Mouse (Mus musculus) myocyte (in vitro differentiated cells): ENCODE results near the gene Gm21969.

Source experiments
- CEBPB ChIP-seq: IDR thresholded peaks from 2 replicates; pipeline ENCODE4 v1.6.1; 2011; ENCODE audit warnings: mild to moderate bottlenecking, moderate library complexity; ENCODE audit not compliant: poor library complexity, insufficient read depth, severe bottlenecking
- E2F4 ChIP-seq: IDR thresholded peaks from one replicate; pipeline ENCODE4 v1.6.1; 2011; ENCODE audit warnings: mild to moderate bottlenecking, control low read depth, moderate library complexity; ENCODE audit not compliant: insufficient read depth
- MYOD1 ChIP-seq, 3 experiments: IDR thresholded peaks; one replicate each; pipeline ENCODE4 v1.6.1; 2011; ENCODE audit warnings: control low read depth in 2 of 3, low read depth in 2 of 3, mild to moderate bottlenecking in 2 of 3, moderate library complexity in 1 of 3; ENCODE audit not compliant: insufficient read length in 2 of 3, control insufficient read depth in 1 of 3
- POLR2A ChIP-seq: IDR thresholded peaks from one replicate; pipeline ENCODE4 v1.6.1; 2011; ENCODE audit warnings: low read depth, mild to moderate bottlenecking, control low read depth, moderate library complexity; ENCODE audit not compliant: insufficient read length
- POLR2AphosphoS2 ChIP-seq: IDR thresholded peaks from one replicate; pipeline ENCODE4 v1.6.1; 2011; ENCODE audit warnings: low read depth, control low read depth; ENCODE audit not compliant: insufficient read length
- TCF12 ChIP-seq: IDR thresholded peaks from one replicate; pipeline ENCODE4 v1.6.1; 2011; ENCODE audit warnings: mild to moderate bottlenecking, control low read depth; ENCODE audit not compliant: poor library complexity, insufficient read depth, severe bottlenecking
- USF1 ChIP-seq: IDR thresholded peaks from one replicate; pipeline ENCODE4 v1.6.1; 2011; ENCODE audit warnings: low read depth, mild to moderate bottlenecking, control low read depth, moderate library complexity

DNA sequence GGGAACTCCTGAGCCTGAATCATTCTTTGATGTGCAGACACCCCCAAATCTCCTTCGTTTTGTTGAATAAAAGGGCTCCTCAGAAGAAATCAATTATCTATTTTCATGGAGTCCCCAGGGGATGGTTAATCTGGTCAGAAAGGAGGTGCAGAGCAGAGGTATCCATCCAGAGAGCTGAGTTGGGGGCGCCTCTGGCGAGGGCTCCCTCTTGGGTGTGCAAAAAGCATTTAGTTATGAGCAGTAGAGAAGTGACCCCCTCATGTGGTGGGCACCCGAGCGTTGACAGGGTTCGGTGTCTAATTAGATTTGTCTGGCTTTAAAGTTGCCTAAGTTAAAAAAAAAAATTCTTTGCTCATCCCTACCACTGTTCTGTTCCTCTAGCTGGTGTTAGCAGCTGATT, 8.0 kb downstream of the Gm21969 start:
- no peak for TF ChIP-seq POLR2A
- no peak for TF ChIP-seq USF1
- TF ChIP-seq TCF12 = no peak
- TF ChIP-seq E2F4 = no peak
- TF ChIP-seq CEBPB = no peak
- no peak for TF ChIP-seq POLR2AphosphoS2
- no peak for TF ChIP-seq MYOD1 (IDR thresholded peaks at IDR 0.05; ENCODE audit: control insufficient read depth in 1 of 3, insufficient read length in 2 of 3, low read depth in 2 of 3)
